Mouse (Mus musculus): Measurements from ENCODE around the gene Grcc10. TPM values are rescaled to one million over a fixed set of nuclear protein-coding genes. Genes with fewer than 3 reads are reported as not detected.

Grcc10 gene
- polyA plus RNA-seq, 1 experiment: 156 TPM

- WGBS: 59% methylated on average over 5 of the region's 5 CpGs
- no peak for DNase-seq (ENCODE audit: low read depth, low spot score)
These were observed 17.0 kb upstream of the Grcc10 start for GRCm38 (mm10) chr6:124757909-124758848.

GRCm38 (mm10) chr6:124757351-124757880 is 16.2 kb upstream of the Grcc10 start:
- no peak for DNase-seq (ENCODE audit: low read depth, low spot score)
- 30% methylated on average over 5 of the region's 5 CpGs for WGBS

- DNase-seq (ENCODE audit: low read depth, low spot score): no peak
- WGBS: under 1% methylated on average over 47 of the region's 54 CpGs
These were observed 15.6 kb upstream of the Grcc10 start for GRCm38 (mm10) chr6:124756652-124757350.

DNA sequence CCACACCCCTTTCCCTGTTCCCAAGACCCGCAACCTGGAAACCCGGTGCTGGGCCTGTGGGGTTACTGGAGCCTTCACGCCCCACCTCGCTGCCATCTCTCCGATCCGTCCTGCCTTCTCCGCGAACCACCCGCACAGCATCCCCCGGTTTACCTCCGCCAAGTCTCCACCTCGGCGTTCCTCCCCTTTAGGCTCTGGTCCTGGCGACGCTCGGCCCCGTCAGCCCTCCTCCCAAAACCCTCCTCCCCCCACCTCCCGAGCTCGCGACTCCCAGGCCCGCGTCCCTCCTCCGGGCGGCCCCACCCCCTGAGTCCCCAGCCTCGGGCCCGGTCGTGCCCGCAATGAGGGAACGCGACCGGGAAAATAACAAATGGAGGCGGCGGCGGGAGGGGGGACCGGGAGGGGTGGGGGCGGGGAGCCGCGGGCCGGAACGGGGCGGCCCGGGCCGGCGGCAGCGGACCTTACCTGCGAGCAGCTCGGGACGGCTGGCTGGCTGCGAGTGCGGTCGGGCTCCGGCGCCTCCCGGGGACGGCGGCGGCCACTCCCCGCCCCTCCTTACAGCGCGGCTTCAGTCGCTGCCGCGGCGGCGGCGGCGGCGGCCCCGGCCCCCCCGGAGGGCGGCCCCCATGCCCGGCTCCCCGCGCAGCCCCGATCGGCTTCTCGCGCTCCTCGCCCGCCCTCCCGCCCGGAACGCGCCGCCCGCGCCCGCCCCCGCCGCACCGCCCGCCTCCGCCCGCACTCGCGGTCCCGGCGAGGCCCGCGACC is 14.8 kb upstream of the Grcc10 start, which contains the start of the genes Gm45234 and Atn1:
TSS of gene Gm45234 (minus strand) at position 191 of the 765 bp plus-strand sequence.
TSS of gene Atn1 (minus strand) at position 694 of the 765 bp plus-strand sequence.
- under 1% methylated on average over 77 of the region's 100 CpGs for WGBS
- DNase-seq (ENCODE audit: low read depth, low spot score): no peak

DNA sequence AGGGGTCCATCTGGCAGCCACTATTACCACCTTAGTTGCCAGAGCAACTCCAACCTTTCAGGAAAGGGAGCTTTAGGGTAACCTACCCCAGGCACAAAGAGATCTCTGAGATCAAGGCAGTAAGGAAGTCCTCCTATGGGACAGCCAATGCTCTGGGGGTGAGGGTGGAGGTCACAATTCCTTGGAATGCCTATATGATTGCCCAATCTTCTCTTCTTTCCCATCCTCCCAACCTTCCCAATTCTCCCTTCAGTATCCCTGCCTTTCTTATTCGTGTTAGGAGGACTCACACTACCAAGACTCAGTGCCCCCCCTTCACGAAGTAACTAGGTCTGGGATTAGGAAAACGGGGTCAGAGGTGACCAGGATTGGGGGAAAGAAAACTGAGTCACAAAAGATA is 14.1 kb upstream of the Grcc10 start:
- DNase-seq (ENCODE audit: low read depth, low spot score): no peak
- 1% methylated on average over 3 of the region's 3 CpGs for WGBS

DNA sequence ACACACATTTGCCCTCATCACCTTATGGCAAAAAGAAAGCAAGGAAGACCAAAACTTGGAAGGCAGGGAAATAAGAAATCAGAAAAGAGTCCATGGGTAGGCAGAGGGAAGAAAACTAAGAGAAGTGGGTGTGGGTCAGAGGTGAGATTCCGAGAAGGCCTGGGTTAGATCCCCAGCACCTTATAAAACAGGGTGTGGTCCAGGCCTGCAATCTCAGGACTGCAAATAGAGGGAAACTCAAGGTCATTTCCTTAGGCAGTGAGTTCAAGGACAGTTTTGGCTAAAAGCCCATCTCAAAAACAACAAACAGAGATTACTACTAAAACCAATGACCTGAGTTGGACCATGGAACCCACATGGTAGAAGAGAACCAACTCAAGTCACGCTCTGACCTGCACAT is 12.7 kb upstream of the Grcc10 start:
- DNase-seq (ENCODE audit: low read depth, low spot score): no peak
- WGBS: 36% methylated on average over 2 of the region's 2 CpGs

DNA sequence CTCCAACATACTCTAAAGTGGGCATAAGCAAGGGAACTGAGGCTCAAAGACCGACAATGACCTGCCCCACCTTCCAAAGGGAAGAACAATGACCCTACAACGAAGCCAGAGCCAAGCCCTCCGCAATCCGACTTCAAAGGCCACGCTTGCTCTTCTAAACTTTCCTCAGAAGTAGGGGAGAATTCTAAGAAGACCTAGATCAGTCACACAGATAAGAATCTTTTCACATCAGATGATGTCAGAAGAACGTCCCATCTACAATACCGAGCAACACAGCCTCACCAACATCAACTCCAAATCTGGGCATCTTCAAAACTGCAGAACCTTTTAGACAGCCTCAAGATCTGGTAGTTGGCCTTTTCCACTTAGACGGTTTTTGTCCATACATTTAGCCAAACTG is 9.2 kb upstream of the Grcc10 start:
- WGBS: 75% methylated on average over 8 of the region's 8 CpGs
- DNase-seq (ENCODE audit: low read depth, low spot score): no peak

- DNase-seq (ENCODE audit: low read depth, low spot score): no peak
- 91% methylated on average over 7 of the region's 7 CpGs for WGBS
These were observed 5.8 kb upstream of the Grcc10 start for GRCm38 (mm10) chr6:124746654-124747632.

DNA sequence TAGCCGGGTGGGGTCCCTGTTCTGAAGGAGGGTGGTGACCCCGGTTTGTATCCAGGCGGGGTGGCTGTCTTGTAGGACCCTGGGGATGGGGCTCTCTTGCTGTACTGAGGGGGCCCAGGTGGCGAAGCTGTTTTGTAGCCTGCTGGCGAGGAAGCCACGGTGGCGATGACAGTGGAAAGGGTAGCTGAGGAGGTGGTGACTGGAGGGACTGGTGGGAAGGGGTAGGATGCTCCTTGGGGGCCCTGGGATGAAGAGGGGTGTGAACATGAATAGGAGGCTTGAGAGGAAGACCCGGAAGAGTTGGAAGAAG is 5.1 kb upstream of the Grcc10 start:
- WGBS: 22% methylated on average over 8 of the region's 8 CpGs
- no peak for DNase-seq (ENCODE audit: low read depth, low spot score)

- 1% methylated on average over 85 of the region's 85 CpGs for WGBS
- DNase-seq (ENCODE audit: low read depth, low spot score): peak; percentile 87
These were observed 4.5 kb upstream of the Grcc10 start for GRCm38 (mm10) chr6:124745490-124746295.

- no peak for DNase-seq (ENCODE audit: low read depth, low spot score)
These were observed 3.7 kb upstream of the Grcc10 start for GRCm38 (mm10) chr6:124744755-124745321.

DNA sequence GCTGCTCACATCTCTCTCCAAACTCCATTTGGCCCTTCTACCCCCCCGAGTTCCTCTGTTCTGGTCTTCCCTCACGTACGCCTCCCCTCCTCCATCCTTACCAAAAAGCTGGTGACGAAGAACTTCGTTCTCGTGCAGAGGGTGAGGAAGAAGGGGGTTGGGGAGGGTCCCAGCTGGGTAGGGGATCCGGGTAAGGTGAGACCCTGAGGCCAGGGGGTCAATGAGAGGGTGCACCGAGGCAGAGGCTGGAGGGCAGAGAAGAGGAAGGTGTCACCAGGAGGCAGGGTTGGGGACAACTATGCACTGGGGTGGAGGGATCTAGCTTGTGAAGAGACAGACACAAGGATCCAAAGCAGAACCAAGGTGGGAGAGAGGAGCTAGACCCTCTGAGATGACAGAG is 2.5 kb upstream of the Grcc10 start:
- WGBS: 89% methylated on average over 8 of the region's 8 CpGs
- no peak for DNase-seq (ENCODE audit: low read depth, low spot score)

More at GRCm38 (mm10) chr6:124744755-124745321, 3.7 kb upstream of the Grcc10 start:
- WGBS: 74% methylated on average over 26 of the region's 26 CpGs

GRCm38 (mm10) chr6:124742839-124743514 is 1.8 kb upstream of the Grcc10 start:
- 89% methylated on average over 15 of the region's 15 CpGs for WGBS
- DNase-seq (ENCODE audit: low read depth, low spot score): no peak

DNA sequence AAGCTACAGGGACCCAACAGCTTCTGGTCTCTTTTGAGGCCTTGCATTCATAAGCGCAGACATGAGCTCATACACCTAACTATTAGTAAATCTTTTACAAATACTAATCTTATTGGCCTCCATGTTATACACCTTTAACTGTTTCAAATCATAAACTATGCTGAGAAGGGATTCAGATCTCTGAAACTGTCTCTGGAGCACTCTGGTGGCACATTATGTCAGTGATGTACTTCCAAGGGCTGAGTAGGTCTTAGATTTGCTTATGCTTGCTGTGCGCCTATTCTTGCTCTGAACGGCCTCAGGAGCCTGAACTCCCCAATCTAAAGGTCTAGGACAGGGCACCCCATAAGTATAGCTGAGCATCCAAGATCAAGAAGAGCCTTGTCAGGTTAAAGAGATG is 668 bp upstream of the Grcc10 start:
- 64% methylated on average over 3 of the region's 3 CpGs for WGBS

GRCm38 (mm10) chr6:124740211-124740887 is 825 bp downstream of the Grcc10 start:
- WGBS: under 1% methylated on average over 29 of the region's 29 CpGs
- no peak for DNase-seq (ENCODE audit: low read depth, low spot score)

More for the DNA sequence above, 668 bp upstream of the Grcc10 start:
- no peak for DNase-seq (ENCODE audit: low read depth, low spot score)

- no peak for DNase-seq (ENCODE audit: low read depth, low spot score)
- WGBS: 48% methylated on average over 10 of the region's 10 CpGs
These were observed 1.9 kb downstream of the Grcc10 start for GRCm38 (mm10) chr6:124739231-124739796.

All from large intestine, adult 2 months (tissue).